Mouse (Mus musculus) urinary bladder, postnatal 10 days (tissue): ENCODE data around the gene Rpf1.
A peak's percentile ranks its signal among the peaks of the same experiment; 100 is the strongest.

Experiments
- DNase-seq: peaks from one replicate; pipeline ENCODE4 v3.0.0; 2022; ENCODE audit warnings: low spot score

Gene Rpf1

GRCm38 (mm10) chr3:146520798-146521651, at the start of gene Rpf1:
Gene Rpf1, minus strand, starts transcription at chr3:146521429.
- peak; percentile 54 for DNase-seq

DNA sequence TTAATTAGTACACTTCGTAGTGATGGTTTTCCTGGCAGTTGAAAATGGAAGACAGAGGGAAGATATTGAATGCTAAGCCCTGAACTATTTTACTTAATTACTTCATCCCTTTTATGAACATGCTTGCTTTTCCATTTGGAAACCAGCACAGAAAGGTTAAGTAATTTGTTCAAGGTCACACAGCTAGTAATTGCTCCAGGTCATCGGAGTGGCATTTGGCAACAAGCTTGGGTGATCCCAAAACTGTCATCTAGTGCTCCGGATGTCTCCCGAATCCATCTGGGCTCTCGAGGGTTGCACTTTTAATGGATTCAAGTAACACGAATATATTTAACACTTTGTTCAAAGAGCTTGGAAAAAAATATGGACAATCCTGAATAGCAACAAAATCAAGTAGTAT, 49.7 kb upstream of the Rpf1 start:
- no peak for DNase-seq

- DNase-seq, result no peak
These were observed 49.0 kb upstream of the Rpf1 start, which contains the start of gene Uox for GRCm38 (mm10) chr3:146570148-146570782. Gene Uox, plus strand, starts transcription at chr3:146570426.

DNA sequence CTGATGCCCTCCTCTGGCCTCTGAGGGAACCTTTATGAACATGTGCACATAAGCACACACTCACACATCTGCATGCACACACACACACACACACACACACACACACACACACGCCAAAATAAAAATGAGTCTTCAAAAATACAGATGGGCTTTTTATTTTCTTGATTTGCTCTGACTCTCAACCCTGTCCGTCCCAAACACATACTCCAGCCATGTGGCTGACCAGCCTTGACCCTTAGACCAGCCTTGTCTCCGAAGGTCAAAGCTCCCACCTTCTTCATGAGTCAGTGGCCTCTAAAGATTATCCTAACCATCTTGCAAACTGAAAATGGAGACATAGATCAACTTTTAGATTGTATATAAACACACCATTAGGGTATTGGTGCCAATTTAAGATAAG, 48.4 kb upstream of the Rpf1 start:
- DNase-seq, result no peak

DNA sequence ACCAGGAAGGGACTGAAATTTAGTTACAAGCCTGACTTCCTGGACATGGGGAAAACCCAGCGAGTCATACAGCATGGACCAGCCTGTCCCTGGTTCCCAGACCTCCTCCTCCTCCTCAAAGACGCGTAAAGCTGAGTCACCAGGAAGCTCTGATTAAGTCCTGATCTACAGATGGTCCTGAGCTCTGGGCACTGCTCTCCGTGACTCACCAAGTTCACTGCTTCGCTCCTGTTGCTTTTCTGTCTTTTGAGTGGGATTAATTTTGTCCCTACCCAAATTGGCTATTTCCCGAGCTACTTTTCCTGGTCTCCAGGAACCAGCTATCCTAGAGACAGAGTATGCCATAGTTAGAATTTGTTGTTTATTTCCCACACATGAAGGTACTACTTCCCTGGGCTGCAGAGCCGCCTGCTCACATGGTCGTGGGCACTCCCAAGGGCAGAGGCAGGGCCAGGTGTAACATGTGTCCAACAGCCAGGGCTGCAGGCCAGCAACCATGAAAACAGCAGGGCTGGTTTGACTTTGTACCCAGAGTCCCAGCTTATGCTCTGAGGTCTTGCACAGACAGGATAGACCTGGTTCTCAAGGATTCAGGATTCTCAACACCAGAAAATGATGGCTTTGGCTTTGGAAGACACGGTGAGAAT, 46.8 kb upstream of the Rpf1 start:
- DNase-seq, result no peak

GRCm38 (mm10) chr3:146567366-146567765, 46.1 kb upstream of the Rpf1 start:
- DNase-seq, result no peak

- no peak for DNase-seq
These were observed 43.8 kb upstream of the Rpf1 start for GRCm38 (mm10) chr3:146565065-146565411.

DNA sequence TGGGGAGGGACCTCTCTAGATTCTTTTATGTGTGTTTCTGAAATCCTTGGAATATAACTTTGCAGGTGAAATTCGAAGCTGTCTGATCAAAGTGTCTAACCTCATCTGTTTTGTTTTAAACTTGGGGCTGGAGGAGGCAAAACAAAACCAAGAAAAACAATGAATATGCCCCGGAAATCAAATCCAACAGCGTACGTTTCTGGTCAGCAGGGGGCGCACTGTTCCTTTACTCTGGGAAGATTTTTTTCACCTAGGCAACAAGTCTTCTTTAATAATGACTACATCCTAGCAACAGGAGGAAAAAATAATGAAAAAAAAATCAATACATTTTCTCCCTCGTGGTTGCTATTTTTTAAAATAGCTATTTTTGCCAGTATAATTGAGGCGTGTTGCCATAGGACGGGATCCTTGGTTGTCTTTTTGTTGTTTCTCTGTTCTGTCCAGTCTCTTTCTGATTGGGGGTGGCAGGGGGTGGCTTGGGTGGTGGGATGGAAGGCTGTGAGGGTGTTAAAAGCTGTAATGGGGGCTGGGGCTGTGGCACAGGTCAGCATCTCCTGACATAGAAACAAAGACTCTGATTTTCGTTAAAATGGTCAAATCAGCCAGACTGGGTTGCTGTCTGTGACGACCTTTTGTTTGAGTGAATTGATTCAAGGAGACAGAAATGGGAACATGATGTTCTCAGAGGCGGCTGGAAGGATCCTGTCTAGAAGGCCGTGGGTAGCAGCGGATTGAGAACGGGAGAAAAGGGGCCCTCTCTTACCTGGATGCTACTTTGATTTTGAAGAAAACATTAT, 43.2 kb upstream of the Rpf1 start:
- peak; percentile 28 for DNase-seq

DNA sequence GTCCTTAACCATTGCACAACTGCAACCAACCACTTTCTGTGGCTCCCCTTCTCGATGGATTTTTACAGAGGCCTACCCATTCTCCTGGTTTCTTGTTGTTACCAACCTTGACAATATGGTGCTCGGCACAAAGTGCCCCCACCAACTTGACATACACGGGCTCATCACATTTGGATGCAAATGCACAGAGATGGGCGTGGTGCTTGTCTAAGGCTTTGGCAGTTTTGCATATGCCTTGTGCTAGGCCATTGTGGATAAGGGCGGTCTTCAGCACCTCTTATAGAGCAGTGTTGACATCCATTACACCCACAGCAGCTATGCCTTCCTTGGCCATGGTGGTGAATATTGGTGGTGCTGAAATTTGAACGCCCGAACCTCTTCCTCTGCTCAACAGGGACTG, 41.7 kb upstream of the Rpf1 start:
- no peak for DNase-seq

- no peak for DNase-seq
These were observed 36.3 kb upstream of the Rpf1 start for GRCm38 (mm10) chr3:146557507-146557906.

DNA sequence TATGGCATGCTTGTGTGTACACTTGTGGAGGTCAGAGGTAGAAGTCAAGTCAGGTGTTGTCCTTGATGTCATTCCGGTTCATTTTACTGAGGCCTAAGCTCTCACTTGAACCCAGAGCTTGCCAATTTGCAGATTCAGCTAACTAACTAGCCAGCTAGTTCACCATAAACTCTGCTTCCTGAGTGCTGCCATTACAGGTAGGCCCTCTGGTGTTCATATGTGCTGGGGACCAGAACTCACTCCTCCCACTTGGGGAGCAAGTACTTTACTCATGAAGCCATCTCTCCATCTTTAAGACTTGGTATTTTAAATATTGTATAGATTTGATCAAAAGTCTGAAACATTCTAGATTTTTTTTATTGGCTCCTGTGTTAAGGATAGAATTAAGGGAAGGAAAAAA, 35.3 kb upstream of the Rpf1 start:
- DNase-seq, result no peak

DNA sequence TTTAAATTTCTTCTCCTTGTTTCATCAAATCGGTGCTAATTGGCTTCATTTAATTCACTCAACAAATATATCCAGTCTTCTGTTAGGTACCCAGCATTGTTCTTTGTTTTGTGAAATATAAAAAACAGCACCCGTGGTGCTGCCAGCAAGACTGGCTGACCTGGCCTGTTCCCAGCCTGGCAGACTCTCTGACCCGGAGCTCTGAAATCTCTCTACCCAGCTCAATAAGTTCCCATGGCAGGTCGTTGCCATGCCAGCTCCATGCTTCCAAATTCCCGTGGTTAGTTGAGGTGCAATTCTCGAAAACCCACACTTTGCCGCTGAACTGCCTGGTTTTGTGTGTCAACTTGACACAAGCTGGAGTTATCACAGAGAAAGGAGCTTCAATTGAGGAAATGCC, 33.6 kb upstream of the Rpf1 start:
- no peak for DNase-seq

- DNase-seq, result no peak
These were observed 22.4 kb upstream of the Rpf1 start for GRCm38 (mm10) chr3:146543632-146544031.

- no peak for DNase-seq
These were observed 19.5 kb upstream of the Rpf1 start for GRCm38 (mm10) chr3:146540521-146541273.

DNA sequence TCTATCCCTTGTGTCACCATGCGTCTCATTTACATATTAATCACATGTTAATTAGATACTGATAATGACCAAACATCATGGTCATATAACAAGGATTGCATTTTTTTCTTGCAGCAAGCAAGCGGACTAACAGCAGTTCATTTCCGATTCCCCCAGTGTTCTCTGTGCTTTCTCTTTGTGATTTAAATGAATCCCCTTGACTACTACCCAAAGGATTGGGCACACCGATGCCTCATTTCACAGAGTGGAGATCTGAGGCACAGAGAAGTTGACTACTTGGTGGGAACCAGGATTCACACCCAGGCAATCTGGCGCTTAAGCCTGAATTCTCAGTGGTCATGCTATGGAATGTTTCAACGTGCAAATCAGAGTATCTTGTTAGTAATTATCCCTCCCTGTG, 13.8 kb upstream of the Rpf1 start:
- no peak for DNase-seq

GRCm38 (mm10) chr3:146528335-146528734, 7.1 kb upstream of the Rpf1 start:
- DNase-seq, result no peak

- no peak for DNase-seq
These were observed 407 bp upstream of the Rpf1 start for GRCm38 (mm10) chr3:146521652-146522020.

DNA sequence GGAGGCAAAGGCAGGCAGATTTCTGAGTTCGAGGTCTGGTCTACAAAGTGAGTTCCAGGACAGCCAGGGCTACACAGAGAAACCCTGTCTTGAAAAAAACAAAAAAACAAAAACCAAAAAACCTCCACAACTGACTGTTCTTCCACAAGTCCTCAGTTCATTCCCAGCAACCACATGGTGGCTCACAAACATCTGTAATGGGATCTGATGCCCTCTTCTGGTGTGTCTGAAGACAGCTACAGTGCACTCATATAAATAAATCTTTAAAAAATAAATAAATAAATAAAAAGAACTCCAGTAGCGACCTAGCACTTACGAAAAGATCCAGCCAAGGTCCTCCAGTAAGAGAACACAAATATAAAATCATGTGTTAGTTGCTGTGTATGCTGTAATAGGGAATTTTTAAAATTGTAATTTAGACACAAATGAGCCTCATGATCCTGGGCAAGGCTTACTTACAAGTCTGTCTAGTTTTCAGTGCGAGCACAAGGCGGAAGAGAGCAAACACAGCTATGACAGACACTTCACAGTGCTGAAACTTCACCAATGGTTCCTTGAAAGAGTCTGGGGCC, 917 bp downstream of the Rpf1 start:
- no peak for DNase-seq

- no peak for DNase-seq
These were observed 14.5 kb downstream of the Rpf1 start for GRCm38 (mm10) chr3:146506711-146507110.

GRCm38 (mm10) chr3:146501601-146502123, 19.6 kb downstream of the Rpf1 start:
- no peak for DNase-seq

GRCm38 (mm10) chr3:146500810-146501201, 20.4 kb downstream of the Rpf1 start:
- no peak for DNase-seq
